ENCODE assay signal across 15 mouse cellular contexts in genomic region chr13:6191186-6191914, GRCm38 (mm10).
A peak's percentile ranks its signal among the peaks of the same experiment; 100 is the strongest.
DNase-seq lines count a peak whose midpoint lies in the region; ATAC-seq and TF ChIP-seq lines count a peak whose summit lies in the region.
"Had no signal": no experiment of that assay in that cellular context is flagged by ENCODE, and none has a peak within 500 bp of the region (broad histone marks: within the 10 kb centered on the region; RNA-seq: fewer than 3 reads in every experiment).

No protein-coding gene starts in this region.

- intact Hi-C loops in gastrocnemius, adult 2 months (cut with DNase I) = loop anchor here (5.0 kb wide), 1 partner anchor 329 kb away; the partner anchor contains the start of gene Klf6

- no peak for TF ChIP-seq EP300 in lung, postnatal 0 days (IDR thresholded peaks at IDR 0.05)

- no peak for ATAC-seq in lung, postnatal 0 days
- ATAC-seq in stomach, embryonic 15.5 days (ENCODE audit: insufficient read depth, low FRiP score, low read depth) = no peak
- ATAC-seq: forebrain, postnatal 0 days; inflammation-experienced regulatory T-cells, adult 6 months had no signal

- H3K4me1 ChIP-seq in lung, postnatal 0 days (ENCODE audit: insufficient read depth, low read depth, low read length) = peaks cover 7% of the 10 kb centered on the region; the same call in 1 of the 2 replicates
- no peaks in the 10 kb centered on the region for H3K4me1 ChIP-seq in stomach, embryonic 15.5 days
- H3K4me1 ChIP-seq: neural tube, embryonic 12.5 days had no signal

- no peaks in the 10 kb centered on the region for H3K27me3 ChIP-seq in lung, postnatal 0 days (replicated peaks; ENCODE audit: insufficient read depth, low read length)
- H3K27me3 ChIP-seq in stomach, embryonic 15.5 days (replicated peaks) = no peaks in the 10 kb centered on the region
- H3K27me3 ChIP-seq: heart, embryonic 12.5 days; neural tube, embryonic 12.5 days had no signal

- no peaks in the 10 kb centered on the region for H3K9me3 ChIP-seq in lung, postnatal 0 days (ENCODE audit: low read length)
- H3K9me3 ChIP-seq in stomach, embryonic 15.5 days = no peaks in the 10 kb centered on the region
- H3K9me3 ChIP-seq: heart, embryonic 12.5 days; neural tube, embryonic 12.5 days had no signal

- H3K4me3 ChIP-seq in gastrocnemius, adult 2 months = no peak overlapping the region
- no peak overlapping the region for H3K4me3 ChIP-seq in lung, postnatal 0 days (ENCODE audit: low read depth, low read length)
- H3K4me3 ChIP-seq in stomach, embryonic 15.5 days (replicated peaks) = no peak overlapping the region
- H3K4me3 ChIP-seq: erythroblast, embryonic 14.5 days; heart, embryonic 12.5 days; neural tube, embryonic 12.5 days had no signal

- peak overlapping the region; percentile 79 for H3K27ac ChIP-seq in gastrocnemius, adult 2 months
- no peak overlapping the region for H3K27ac ChIP-seq in lung, postnatal 0 days (ENCODE audit: low read length)
- H3K27ac ChIP-seq in stomach, embryonic 15.5 days = 0 out of 2 replicates have a peak overlapping the region, but pooled peaks have one; percentile 21
- H3K27ac ChIP-seq: neural tube, embryonic 12.5 days had no signal

- H3K9ac ChIP-seq in lung, postnatal 0 days (replicated peaks; ENCODE audit: low read depth) = no peak overlapping the region
- H3K9ac ChIP-seq in stomach, embryonic 15.5 days = no peak overlapping the region
- H3K9ac ChIP-seq: forebrain, postnatal 0 days; heart, embryonic 12.5 days; lung, embryonic 14.5 days; neural tube, embryonic 12.5 days had no signal

- DNase-seq in gastrocnemius, adult 2 months = no peak
- DNase-seq in gastrocnemius, postnatal 25 days = no peak
- DNase-seq in lung, postnatal 0 days (ENCODE audit: low spot score) = peak; percentile 4
- no peak for DNase-seq in lung, postnatal 36 days
- DNase-seq in adipocyte (ENCODE audit: low spot score) = peak; percentile 16
- no peak for DNase-seq in ovary, postnatal 10 days (ENCODE audit: low spot score)
- DNase-seq in lung, postnatal 4 days = no peak
- DNase-seq: B cell, adult 2 months; forebrain, postnatal 0 days; lung, embryonic 14.5 days had no signal

- WGBS in lung, postnatal 0 days = 77% methylated on average over 7 of the region's 7 CpGs
- WGBS in stomach, embryonic 15.5 days = 81% methylated on average over 7 of the region's 7 CpGs

- no peak for TF ChIP-seq CTCF in gastrocnemius, adult 2 months (IDR thresholded peaks at IDR 0.05)
- TF ChIP-seq CTCF in lung, postnatal 0 days (IDR thresholded peaks at IDR 0.05) = no peak

- no peaks in the 10 kb centered on the region for H3K36me3 ChIP-seq in lung, postnatal 0 days (ENCODE audit: insufficient read depth, low read length)
- no peaks in the 10 kb centered on the region for H3K36me3 ChIP-seq in stomach, embryonic 15.5 days
- H3K36me3 ChIP-seq: heart, embryonic 12.5 days; neural tube, embryonic 12.5 days had no signal

- H3K4me2 ChIP-seq in lung, postnatal 0 days (replicated peaks; ENCODE audit: low read depth, low read length) = no peak overlapping the region
- no peak overlapping the region for H3K4me2 ChIP-seq in stomach, embryonic 15.5 days
- H3K4me2 ChIP-seq: heart, embryonic 12.5 days; lung, embryonic 14.5 days; neural tube, embryonic 12.5 days had no signal

Comparison
In these comparisons a context has a peak if more than half of its experiments do, and no peak if none do; other contexts are left out.
1. DNase-seq: peak in lung, postnatal 0 days (single experiment) and adipocyte (single experiment); none in gastrocnemius, adult 2 months (single experiment), gastrocnemius, postnatal 25 days (single experiment), lung, postnatal 36 days (single experiment), ovary, postnatal 10 days (single experiment) and lung, postnatal 4 days (0 of 2).